In genomic region chr5:88983652-88984051, GRCm38 (mm10) we compare ENCODE assay signal across 26 mouse cellular contexts.
DNase-seq lines count a peak whose midpoint lies in the region; ATAC-seq and TF ChIP-seq lines count a peak whose summit lies in the region.
"Had no signal": no experiment of that assay in that cellular context is flagged by ENCODE, and none has a peak within 500 bp of the region (broad histone marks: within the 10 kb centered on the region; RNA-seq: fewer than 3 reads in every experiment).

No protein-coding gene starts in this region.

- H3K4me3 ChIP-seq in gastrocnemius, adult 2 months = no peak overlapping the region
- no peak overlapping the region for H3K4me3 ChIP-seq in intestine, embryonic 14.5 days (ENCODE audit: low read depth, low read length)
- no peak overlapping the region for H3K4me3 ChIP-seq in intestine, postnatal 0 days (ENCODE audit: low read depth, low read length)
- H3K4me3 ChIP-seq in small intestine, adult 2 months (ENCODE audit: low read depth, low read length) = no peak overlapping the region
- H3K4me3 ChIP-seq: embryonic facial prominence, embryonic 10.5 days; embryonic facial prominence, embryonic 13.5 days; forebrain, embryonic 10.5 days; forebrain, embryonic 13.5 days; heart, adult 2 months; heart, embryonic 10.5 days; heart, embryonic 13.5 days; hindbrain, embryonic 12.5 days; hindbrain, embryonic 15.5 days had no signal

- no peak for TF ChIP-seq POLR2A in small intestine, adult 2 months (IDR thresholded peaks at IDR 0.05; ENCODE audit: low read depth, low read length)

- no peak for DNase-seq in gastrocnemius, adult 2 months
- no peak for DNase-seq in gastrocnemius, postnatal 14 days
- DNase-seq in intestine, embryonic 14.5 days (ENCODE audit: low spot score) = no peak
- no peak for DNase-seq in lung, postnatal 4 days
- DNase-seq in adrenal gland, adult 8-10 months = no peak
- DNase-seq: adrenal gland, postnatal 14 days; cerebellum, adult 11 months; cerebellum, adult 2 months; cerebellum, postnatal 10 days; cerebellum, postnatal 36 days; embryo, embryonic 11 days; gastrocnemius, postnatal 25 days; heart, adult 2 months; heart, postnatal 14 days had no signal

- H3K9ac ChIP-seq in intestine, embryonic 14.5 days (ENCODE audit: low read length) = no peak overlapping the region
- no peak overlapping the region for H3K9ac ChIP-seq in intestine, postnatal 0 days (ENCODE audit: low read depth, low read length)
- H3K9ac ChIP-seq: embryonic facial prominence, embryonic 13.5 days; forebrain, embryonic 13.5 days; heart, embryonic 13.5 days; hindbrain, embryonic 12.5 days; hindbrain, embryonic 15.5 days had no signal

- no peaks in the 10 kb centered on the region for H3K36me3 ChIP-seq in intestine, embryonic 14.5 days (ENCODE audit: control insufficient read depth, insufficient read depth, low read length)
- no peaks in the 10 kb centered on the region for H3K36me3 ChIP-seq in intestine, postnatal 0 days (ENCODE audit: control insufficient read depth, insufficient read depth)
- no peaks in the 10 kb centered on the region for H3K36me3 ChIP-seq in small intestine, adult 2 months (ENCODE audit: control insufficient read depth, insufficient read depth, low read length)
- H3K36me3 ChIP-seq: embryonic facial prominence, embryonic 10.5 days; embryonic facial prominence, embryonic 13.5 days; forebrain, embryonic 10.5 days; heart, embryonic 10.5 days; hindbrain, embryonic 12.5 days; hindbrain, embryonic 15.5 days had no signal

- no peaks in the 10 kb centered on the region; the same call in 1 of the 2 replicates for H3K4me1 ChIP-seq in intestine, embryonic 14.5 days (replicated peaks; ENCODE audit: control insufficient read depth, insufficient read depth, low read length)
- H3K4me1 ChIP-seq in intestine, postnatal 0 days (replicated peaks; ENCODE audit: control insufficient read depth, insufficient read depth, low read length) = no peaks in the 10 kb centered on the region
- H3K4me1 ChIP-seq in small intestine, adult 2 months (ENCODE audit: control insufficient read depth, insufficient read depth, insufficient read length, low read length) = peaks cover 22% of the 10 kb centered on the region
- H3K4me1 ChIP-seq: embryonic facial prominence, embryonic 13.5 days; forebrain, embryonic 10.5 days; forebrain, embryonic 13.5 days; hindbrain, embryonic 12.5 days; hindbrain, embryonic 15.5 days had no signal

- no peaks in the 10 kb centered on the region for H3K27me3 ChIP-seq in intestine, embryonic 14.5 days (replicated peaks; ENCODE audit: control insufficient read depth, insufficient read depth, low read length)
- no peaks in the 10 kb centered on the region for H3K27me3 ChIP-seq in intestine, postnatal 0 days (replicated peaks; ENCODE audit: control insufficient read depth, insufficient read depth, low read length)
- H3K27me3 ChIP-seq in small intestine, adult 2 months (ENCODE audit: control insufficient read depth, insufficient read depth, low read length) = no peaks in the 10 kb centered on the region
- H3K27me3 ChIP-seq: embryonic facial prominence, embryonic 13.5 days; forebrain, embryonic 13.5 days; heart, embryonic 13.5 days; hindbrain, embryonic 12.5 days; hindbrain, embryonic 15.5 days had no signal

- no peak overlapping the region for H3K4me2 ChIP-seq in intestine, embryonic 14.5 days (ENCODE audit: low read length)
- peak overlapping the region; percentile 38 for H3K4me2 ChIP-seq in intestine, postnatal 0 days (replicated peaks; ENCODE audit: low read depth)
- H3K4me2 ChIP-seq: embryonic facial prominence, embryonic 13.5 days; forebrain, embryonic 13.5 days; heart, embryonic 13.5 days; hindbrain, embryonic 12.5 days; hindbrain, embryonic 15.5 days had no signal

- 54% methylated on average over 7 of the region's 7 CpGs for WGBS in intestine, embryonic 14.5 days
- WGBS in intestine, postnatal 0 days = 51% methylated on average over 7 of the region's 7 CpGs
- 27% methylated on average over 7 of the region's 7 CpGs for WGBS in small intestine, adult 2 months

- no peaks in the 10 kb centered on the region for H3K9me3 ChIP-seq in intestine, embryonic 14.5 days (ENCODE audit: control insufficient read depth, low read length)
- no peaks in the 10 kb centered on the region for H3K9me3 ChIP-seq in intestine, postnatal 0 days (ENCODE audit: control insufficient read depth)
- H3K9me3 ChIP-seq: embryonic facial prominence, embryonic 10.5 days; embryonic facial prominence, embryonic 13.5 days; forebrain, embryonic 10.5 days; forebrain, embryonic 13.5 days; heart, embryonic 10.5 days; heart, embryonic 13.5 days; hindbrain, embryonic 12.5 days; hindbrain, embryonic 15.5 days had no signal

- ATAC-seq in intestine, embryonic 14.5 days (replicated peaks; ENCODE audit: low FRiP score, low TSS enrichment, low read depth) = peak; percentile 78; the same call in 1 of the 2 replicates
- peak; percentile 83 for ATAC-seq in intestine, postnatal 0 days
- ATAC-seq in megakaryocyte progenitor cell, adult 5-6 weeks (replicated peaks; ENCODE audit: poor library complexity) = no peak
- ATAC-seq: forebrain, embryonic 13.5 days; forebrain, embryonic 16.5 days had no signal

- intact Hi-C loops in gastrocnemius, adult 2 months (cut with DNase I) = loop anchor here (5.0 kb wide), 1 partner anchor 51 kb away; no protein-coding TSS in a partner anchor
- intact Hi-C loops in gastrocnemius, postnatal 14 days (cut with DNase I; ENCODE audit: low total_unique reads) = no loop called here

- peak overlapping the region; percentile 88 for H3K27ac ChIP-seq in gastrocnemius, adult 2 months
- H3K27ac ChIP-seq in intestine, embryonic 14.5 days (ENCODE audit: low read depth) = no peak overlapping the region
- H3K27ac ChIP-seq in intestine, postnatal 0 days (ENCODE audit: low read depth, low read length) = peak overlapping the region; percentile 3; the same call in 1 of the 2 replicates
- peak overlapping the region; percentile 70 for H3K27ac ChIP-seq in small intestine, adult 2 months (ENCODE audit: insufficient read depth, low read depth, low read length)
- H3K27ac ChIP-seq: embryonic facial prominence, embryonic 10.5 days; embryonic facial prominence, embryonic 13.5 days; forebrain, embryonic 10.5 days; forebrain, embryonic 13.5 days; heart, adult 2 months; heart, embryonic 10.5 days; heart, embryonic 13.5 days; hindbrain, embryonic 12.5 days; hindbrain, embryonic 15.5 days had no signal

- no peak for TF ChIP-seq CTCF in gastrocnemius, adult 2 months (IDR thresholded peaks at IDR 0.05)
- TF ChIP-seq CTCF in intestine, postnatal 0 days (IDR thresholded peaks at IDR 0.05; ENCODE audit: low read depth) = no peak
- no peak for TF ChIP-seq CTCF in small intestine, adult 2 months (IDR thresholded peaks at IDR 0.05; ENCODE audit: extremely low read depth, insufficient read length, insufficient replicate concordance, low read depth, low read length)
